Mouse (Mus musculus) liver, embryonic 14.5 days (tissue): ENCODE data around the gene Agt. TPM values are rescaled to one million over a fixed set of nuclear protein-coding genes. Genes with fewer than 3 reads are reported as not detected.

Experiments
- ATAC-seq: fragments of 200-750 bp; cut with Nextera tagmentation; 2 replicates; pipeline ENCODE4 v1.8.0; 2017; ENCODE audit warnings: moderate number of reproducible peaks, mild to moderate bottlenecking, moderate library complexity; ENCODE audit not compliant: insufficient read depth
- DNase-seq, 3 experiments: peaks; one replicate each; pipeline ENCODE4 v3.0.0-alpha.2; 2012 to 2013; ENCODE audit warnings: low read depth in 3 of 3, low spot score in 3 of 3
- H3K27ac ChIP-seq: fragments of 300-500 bp; sonication (generic); 2 replicates; pipeline ENCODE4 v1.5.1; 2014; ENCODE audit warnings: moderate library complexity, mild to moderate bottlenecking, control low read depth, inconsistent platforms
- H3K27me3 ChIP-seq: fragments of 300-500 bp; sonication (generic); 2 replicates; pipeline ENCODE4 v1.6.1; 2014; ENCODE audit warnings: mild to moderate bottlenecking, low read length, moderate library complexity; ENCODE audit not compliant: control insufficient read depth, insufficient read depth
- H3K36me3 ChIP-seq: fragments of 300-500 bp; sonication (generic); replicated peaks from 2 replicates; pipeline ENCODE4 v1.6.1; 2014; ENCODE audit warnings: low read depth; ENCODE audit not compliant: control insufficient read depth, insufficient read depth
- H3K4me1 ChIP-seq, 2 experiments: fragments of 200-500 bp in 1 of 2; fragments of 300-500 bp in 1 of 2; sonication (generic) in 1 of 2; replicated peaks; 2 replicates each; pipeline ENCODE4 v1.6.1; 2012 to 2014; ENCODE audit warnings: antibody characterized with exemption in 1 of 2, inconsistent platforms in 1 of 2, low read length in 1 of 2; ENCODE audit not compliant: control insufficient read depth in 2 of 2, insufficient read depth in 2 of 2
- H3K4me2 ChIP-seq: fragments of 300-500 bp; sonication (generic); 2 replicates; pipeline ENCODE4 v1.6.1; 2014; ENCODE audit warnings: low read depth, mild to moderate bottlenecking, control low read depth, moderate library complexity
- H3K4me3 ChIP-seq, 2 experiments: fragments of 200-500 bp in 1 of 2; fragments of 300-500 bp in 1 of 2; sonication (generic) in 1 of 2; 2 replicates each; pipeline ENCODE4 v1.5.1; 2012 to 2014; ENCODE audit warnings: low read depth in 2 of 2, low read length in 2 of 2, mild to moderate bottlenecking in 2 of 2, control low read depth in 1 of 2, inconsistent platforms in 1 of 2, moderate library complexity in 1 of 2; ENCODE audit not compliant: insufficient read depth in 1 of 2
- H3K9ac ChIP-seq: fragments of 300-500 bp; sonication (generic); replicated peaks from 2 replicates; pipeline ENCODE4 v1.6.1; 2014; ENCODE audit warnings: mild to moderate bottlenecking, control low read depth, moderate library complexity
- H3K9me3 ChIP-seq: fragments of 300-500 bp; sonication (generic); 2 replicates; pipeline ENCODE4 v1.6.1; 2016; ENCODE audit warnings: low read length, mixed read lengths; ENCODE audit not compliant: control insufficient read depth
- CTCF ChIP-seq: IDR thresholded peaks from 2 replicates; pipeline ENCODE4 v1.5.1; 2016; ENCODE audit warnings: antibody characterized with exemption, low read depth, control low read depth
- EP300 ChIP-seq: IDR thresholded peaks from 2 replicates; pipeline ENCODE4 v1.6.1; 2016; ENCODE audit warnings: antibody characterized with exemption, low read depth
- WGBS: fragments of 180-500 bp; shearing (Covaris S2); extraction: QIAGEN DNeasy Blood & Tissue Kit; methylation state at CpG from one replicate; pipeline ENCODE4 v1.1.7; 2014; ENCODE audit not compliant: insufficient replicate concordance; 5-methylcytosine and 5-hydroxymethylcytosine counted together
- polyA plus RNA-seq, 2 experiments: library from polyadenylated mRNA; depleted of rRNA in 1 of 2; stranded (reverse) in 1 of 2; unstranded in 1 of 2; fragments of >200 nt; fragmentation: Nextera tagmentation in 1 of 2; extraction: Ambion mirVana in 1 of 2; gene quantifications; 2 replicates each; pipeline versions ENCODE4 v1.2.1 to v1.2.3; 2012 to 2014

Gene Agt
- polyA plus RNA-seq (2012; rRNA removed) (63.3 and 73.0 TPM in 2 replicates), polyA plus RNA-seq (2014; fragmentation: Nextera tagmentation; extraction: Ambion mirVana) (94.2 and 94.5 TPM in 2 replicates)

DNA sequence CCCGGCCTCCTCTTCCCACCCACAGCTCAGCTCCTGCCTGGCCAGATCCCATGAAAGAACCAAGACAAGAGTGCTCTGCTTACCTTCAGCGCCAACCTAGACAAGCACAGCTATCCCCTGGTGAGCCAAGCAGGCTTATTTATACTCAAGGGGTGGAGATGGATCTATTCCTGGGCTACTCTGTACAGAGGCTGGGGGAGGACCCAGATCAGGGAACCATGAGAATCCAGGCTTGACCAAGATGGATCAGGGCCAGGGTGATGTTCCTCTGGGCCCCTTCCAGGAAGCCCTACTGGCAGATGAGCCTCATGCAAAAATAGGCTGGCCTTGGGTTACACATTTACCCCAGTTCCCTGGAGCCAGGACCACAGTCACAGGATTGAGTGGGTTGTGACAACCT is at the start of gene Agt:
Gene Agt (minus strand): TSS at position 114 of the 400 bp plus-strand sequence.
- no peak for TF ChIP-seq CTCF
- TF ChIP-seq EP300 = no peak
- Histone ChIP-seq H3K9me3 (no peaks in the 10 kb centered on the region), H3K36me3 (no peaks in the 10 kb centered on the region), H3K27ac (no peak within 1 kb of the TSS), H3K27me3 (no peaks in the 10 kb centered on the region), H3K4me3 (peak within 1 kb of the TSS; percentile 26 to 32), H3K4me2 (peak within 1 kb of the TSS; percentile 46), H3K9ac (no peak within 1 kb of the TSS), H3K4me1 (peaks cover 0 to 31% of the 10 kb centered on the region in 2 experiments; a peak in 2 of 4 replicates)
- ATAC-seq = peak; percentile 26; the same call in 1 of the 2 replicates
- DNase-seq = peak; percentile 13 to 26 (median 18)
- 49% methylated on average over 2 of the region's 2 CpGs for WGBS

DNA sequence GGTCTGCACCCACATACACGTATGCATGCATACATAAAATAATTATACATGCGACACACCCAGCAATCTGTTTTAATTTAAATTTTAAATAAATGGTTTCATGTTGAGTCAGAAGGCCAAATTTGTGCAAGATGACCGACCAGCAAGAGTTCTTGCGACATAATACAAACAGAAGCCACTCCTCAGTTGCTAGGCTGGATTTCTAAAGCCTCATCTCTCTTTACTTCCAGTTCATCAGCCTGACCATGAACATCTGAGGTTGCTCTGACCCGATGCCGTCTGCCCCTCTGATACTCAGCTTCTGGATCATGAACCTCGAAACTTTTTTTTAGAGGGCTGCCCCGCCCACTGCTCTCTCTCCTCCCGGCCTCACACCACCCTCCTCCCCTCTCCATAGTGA is 48.7 kb upstream of the Agt start:
- no peak overlapping the region for H3K27ac ChIP-seq
- no peak overlapping the region for H3K4me2 ChIP-seq
- WGBS = 46% methylated on average over 9 of the region's 9 CpGs
- TF ChIP-seq EP300 (no peak), CTCF (no peak)
- H3K36me3 ChIP-seq = no peaks in the 10 kb centered on the region
- H3K4me3 ChIP-seq = no peak overlapping the region
- no peaks in the 10 kb centered on the region for H3K27me3 ChIP-seq
- no peaks in the 10 kb centered on the region for H3K9me3 ChIP-seq
- DNase-seq (no peak), ATAC-seq (no peak)
- H3K4me1 ChIP-seq = no peaks in the 10 kb centered on the region; a peak in 1 of 4 replicates
- no peak overlapping the region for H3K9ac ChIP-seq

DNA sequence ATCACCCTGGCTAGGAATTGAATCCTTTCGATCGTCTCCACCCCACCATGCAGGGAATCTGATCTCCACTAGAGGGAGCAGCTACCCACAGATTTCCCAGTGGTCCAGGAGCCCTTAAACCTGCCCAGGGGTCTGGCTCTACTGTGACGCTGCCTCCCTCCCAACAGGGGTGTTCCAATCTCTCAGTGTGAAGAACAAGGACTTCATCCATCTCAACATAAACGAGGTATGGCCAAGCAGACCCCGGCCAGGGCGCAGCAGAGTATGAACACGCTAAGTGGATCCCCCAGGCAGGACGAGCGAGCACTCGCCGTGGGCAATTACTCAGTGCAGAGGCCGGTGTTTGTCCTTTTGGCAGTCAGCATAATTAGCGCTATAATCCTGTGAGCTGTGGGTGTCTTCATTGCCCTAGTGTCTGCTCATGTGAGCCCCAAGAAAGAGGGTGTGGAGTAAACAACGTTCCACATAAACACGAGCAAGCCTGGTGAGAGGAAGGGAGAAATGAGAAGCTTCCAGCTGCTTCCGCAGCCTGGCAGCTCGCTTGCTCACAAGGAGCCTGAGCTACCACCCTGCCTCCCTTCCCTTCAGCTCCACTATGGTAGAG is 47.9 kb upstream of the Agt start:
- peak; percentile 85 for TF ChIP-seq CTCF
- no peak for TF ChIP-seq EP300
- no peak overlapping the region; the same call in 1 of the 2 replicates for H3K9ac ChIP-seq

DNA sequence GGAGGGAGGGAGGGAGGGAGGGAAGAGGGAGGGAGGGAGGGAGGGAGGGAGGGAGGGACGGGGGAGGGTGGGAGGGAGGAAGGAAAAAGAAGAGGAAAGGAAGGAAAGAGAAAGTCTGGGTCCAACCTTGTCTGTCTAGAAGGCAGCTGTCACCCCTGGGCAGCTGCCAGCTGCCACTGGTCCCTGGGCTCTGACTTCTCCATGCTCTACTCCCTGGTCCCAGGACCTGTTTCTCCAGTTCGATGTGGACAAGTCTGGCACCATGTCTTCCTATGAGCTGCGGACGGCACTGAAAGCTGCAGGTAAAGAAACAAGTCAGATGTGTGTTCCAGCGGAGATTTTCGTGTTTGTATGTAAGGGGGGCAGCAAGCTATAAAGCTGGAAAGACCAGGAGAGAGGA is 44.8 kb upstream of the Agt start:
- Histone ChIP-seq H3K9me3 (no peaks in the 10 kb centered on the region), H3K4me2 (no peak overlapping the region), H3K36me3 (no peaks in the 10 kb centered on the region), H3K27ac (no peak overlapping the region), H3K27me3 (no peaks in the 10 kb centered on the region; the same call in 1 of the 2 replicates), H3K4me1 (no peaks in the 10 kb centered on the region; a peak in 1 of 4 replicates), H3K9ac (no peak overlapping the region), H3K4me3 (no peak overlapping the region)
- TF ChIP-seq CTCF (no peak), EP300 (no peak)
- DNase-seq = no peak
- no peak for ATAC-seq
- WGBS = 57% methylated on average over 6 of the region's 6 CpGs

More for the DNA sequence above, 47.9 kb upstream of the Agt start:
- Histone ChIP-seq H3K4me1 (no peaks in the 10 kb centered on the region; a peak in 1 of 4 replicates), H3K4me3 (peak overlapping the region; percentile 17 to 20; a peak in 2 of 4 replicates), H3K9me3 (no peaks in the 10 kb centered on the region), H3K4me2 (peak overlapping the region; percentile 52), H3K27ac (no peak overlapping the region), H3K27me3 (no peaks in the 10 kb centered on the region), H3K36me3 (no peaks in the 10 kb centered on the region)
- WGBS = 15% methylated on average over 17 of the region's 17 CpGs
- DNase-seq (peak; percentile 5 to 22 (median 14)), ATAC-seq (peak; percentile 51)

DNA sequence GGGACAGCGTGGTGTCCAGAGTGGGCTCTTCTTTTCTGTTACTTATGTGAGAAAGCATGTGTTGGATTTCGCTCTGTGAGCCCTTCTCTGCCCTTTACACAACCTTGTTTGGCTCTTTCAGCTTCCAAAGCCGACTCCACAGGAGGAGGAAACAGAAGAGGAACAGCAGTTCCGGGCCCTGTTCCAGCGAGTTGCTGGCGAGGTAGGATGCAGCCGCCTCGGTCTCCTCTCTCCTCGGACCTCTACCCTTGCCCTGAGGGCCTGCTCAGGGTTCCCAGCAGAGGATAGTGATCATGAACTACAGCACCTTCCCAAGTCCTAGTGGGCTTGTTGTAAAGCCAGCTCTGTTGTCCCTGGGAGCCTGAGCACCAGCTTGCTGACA is 39.5 kb upstream of the Agt start:
- H3K27ac ChIP-seq = no peak overlapping the region
- no peak for ATAC-seq
- H3K27me3 ChIP-seq = no peaks in the 10 kb centered on the region; the same call in 1 of the 2 replicates
- no peaks in the 10 kb centered on the region for H3K9me3 ChIP-seq
- DNase-seq = no peak
- H3K4me2 ChIP-seq = no peak overlapping the region
- H3K36me3 ChIP-seq = no peaks in the 10 kb centered on the region
- no peak overlapping the region for H3K9ac ChIP-seq
- H3K4me1 ChIP-seq = no peaks in the 10 kb centered on the region
- no peak overlapping the region for H3K4me3 ChIP-seq
- 65% methylated on average over 9 of the region's 9 CpGs for WGBS
- TF ChIP-seq EP300 = no peak
- no peak for TF ChIP-seq CTCF
